Mouse (Mus musculus) CD4-positive, CD25-positive, alpha-beta regulatory T cell, adult 4 months (primary cell): ENCODE results near the gene Kdm7a. TPM values are rescaled to one million over a fixed set of nuclear protein-coding genes. Genes with fewer than 3 reads are reported as not detected.

ENCODE experiments used
- polyA plus RNA-seq, 2 experiments: library from polyadenylated mRNA; unstranded; fragments of 100-300 nt; shearing (Covaris generic); gene quantifications; one replicate each; pipeline ENCODE4 v1.2.1; 2017

Kdm7a gene
- polyA plus RNA-seq, 2 experiments from 2014 or later, result 10.2 to 13.6 TPM

Other genes with a start within 250 kb of the Kdm7a start
- gene Parp12, start 88.4 kb downstream of the Kdm7a start, polyA plus RNA-seq, result 1 to 10 TPM; 2.7 to 4.3 TPM
- 10 to 100 TPM; 37.0 to 55.1 TPM for gene Slc37a3, start 170.9 kb upstream of the Kdm7a start, polyA plus RNA-seq
- 10 to 100 TPM; 65.0 to 65.3 TPM for gene Rab19, start 174.4 kb upstream of the Kdm7a start, polyA plus RNA-seq
- 10 to 100 TPM; 49.7 to 52.2 TPM for gene Mkrn1, start 213.7 kb upstream of the Kdm7a start, polyA plus RNA-seq